Mouse (Mus musculus) brown adipose tissue, adult 24 weeks (tissue): ENCODE results near the gene Bex6. TPM values are rescaled to one million over a fixed set of nuclear protein-coding genes. Genes with fewer than 3 reads are reported as not detected.

Experiments used
- H3K27ac ChIP-seq: fragments of 200-500 bp; replicated peaks from 2 replicates; pipeline ENCODE4 v1.5.1; 2012; ENCODE audit warnings: low read depth, mild to moderate bottlenecking, low read length
- H3K4me1 ChIP-seq: fragments of 200-500 bp; 2 replicates; pipeline ENCODE4 v1.6.1; 2012; ENCODE audit warnings: low read length, mixed read lengths; ENCODE audit not compliant: control insufficient read depth, insufficient read depth, insufficient read length
- H3K4me3 ChIP-seq: fragments of 200-500 bp; 2 replicates; pipeline ENCODE4 v1.5.1; 2012; ENCODE audit warnings: low read depth, mild to moderate bottlenecking, low read length, moderate library complexity; ENCODE audit not compliant: insufficient read depth
- polyA plus RNA-seq: library from polyadenylated mRNA; stranded (reverse); fragments of >200 nt; gene quantifications from 2 replicates; pipeline ENCODE4 v1.2.4, GENCODE M21; 2012; ENCODE audit not compliant: missing spikeins, insufficient read depth, insufficient read length

Bex6 gene
- polyA plus RNA-seq, 1 experiment = not detected

- Histone ChIP-seq H3K27ac (peak overlapping the region; percentile 96), H3K4me1 (peaks cover 8% of the 10 kb centered on the region; the same call in 1 of the 2 replicates), H3K4me3 (peak overlapping the region; percentile 91)
Observed at GRCm38 (mm10) chr16:32163891-32164290, 15.7 kb upstream of the Bex6 start.

GRCm38 (mm10) chr16:32164396-32165027 lies 15.1 kb upstream of the Bex6 start:
- H3K4me3 ChIP-seq = peak overlapping the region; percentile 91
- H3K4me1 ChIP-seq = peaks cover 4% of the 10 kb centered on the region; the same call in 1 of the 2 replicates
- H3K27ac ChIP-seq = peak overlapping the region; percentile 96

- H3K4me3 ChIP-seq = peak within 1 kb of the TSS; percentile 91
- H3K27ac ChIP-seq = peak within 1 kb of the TSS; percentile 96
- no peaks in the 10 kb centered on the region; the same call in 1 of the 2 replicates for H3K4me1 ChIP-seq
Observed at GRCm38 (mm10) chr16:32165281-32165821, 14.3 kb upstream of the Bex6 start, which contains the start of gene Nrros. Gene Nrros (minus strand): TSS chr16:32165594.

- Histone ChIP-seq H3K27ac (no peak overlapping the region), H3K4me3 (no peak overlapping the region), H3K4me1 (no peaks in the 10 kb centered on the region)
Observed at GRCm38 (mm10) chr16:32167819-32168545, 11.6 kb upstream of the Bex6 start.

- H3K4me1 ChIP-seq = no peaks in the 10 kb centered on the region
- H3K4me3 ChIP-seq = no peak overlapping the region
- peak overlapping the region; percentile 75 for H3K27ac ChIP-seq
Observed at GRCm38 (mm10) chr16:32171031-32171731, 8.4 kb upstream of the Bex6 start.

GRCm38 (mm10) chr16:32173401-32173800 lies 6.2 kb upstream of the Bex6 start:
- Histone ChIP-seq H3K4me1 (peaks cover 3% of the 10 kb centered on the region; the same call in 1 of the 2 replicates), H3K27ac (no peak overlapping the region), H3K4me3 (no peak overlapping the region)

GRCm38 (mm10) chr16:32174340-32175005 lies 5.2 kb upstream of the Bex6 start:
- peaks cover 3% of the 10 kb centered on the region; the same call in 1 of the 2 replicates for H3K4me1 ChIP-seq
- no peak overlapping the region for H3K27ac ChIP-seq
- H3K4me3 ChIP-seq = no peak overlapping the region

GRCm38 (mm10) chr16:32175029-32175428 lies 4.6 kb upstream of the Bex6 start:
- H3K27ac ChIP-seq = no peak overlapping the region
- H3K4me1 ChIP-seq = peaks cover 3% of the 10 kb centered on the region; the same call in 1 of the 2 replicates
- no peak overlapping the region for H3K4me3 ChIP-seq

GRCm38 (mm10) chr16:32176896-32177686 lies 2.5 kb upstream of the Bex6 start:
- Histone ChIP-seq H3K4me3 (peak overlapping the region; percentile 43), H3K27ac (peak overlapping the region; percentile 90), H3K4me1 (peaks cover 3% of the 10 kb centered on the region; the same call in 1 of the 2 replicates)

GRCm38 (mm10) chr16:32186056-32186455 lies 6.4 kb downstream of the Bex6 start:
- Histone ChIP-seq H3K27ac (no peak overlapping the region), H3K4me3 (no peak overlapping the region), H3K4me1 (peaks cover 3% of the 10 kb centered on the region; the same call in 1 of the 2 replicates)

GRCm38 (mm10) chr16:32189109-32189508 lies 9.5 kb downstream of the Bex6 start:
- H3K4me3 ChIP-seq = no peak overlapping the region
- H3K27ac ChIP-seq = peak overlapping the region; percentile 86
- H3K4me1 ChIP-seq = peaks cover 3% of the 10 kb centered on the region; the same call in 1 of the 2 replicates

- H3K4me1 ChIP-seq = peaks cover 3% of the 10 kb centered on the region; the same call in 1 of the 2 replicates
- H3K27ac ChIP-seq = peak overlapping the region; percentile 92
- H3K4me3 ChIP-seq = peak overlapping the region; percentile 4; the same call in 1 of the 2 replicates
Observed at GRCm38 (mm10) chr16:32190011-32190441, 10.4 kb downstream of the Bex6 start.

- peak overlapping the region; percentile 100 for H3K27ac ChIP-seq
- no peaks in the 10 kb centered on the region; the same call in 1 of the 2 replicates for H3K4me1 ChIP-seq
- peak overlapping the region; percentile 68 for H3K4me3 ChIP-seq
Observed at GRCm38 (mm10) chr16:32200256-32201003, 20.8 kb downstream of the Bex6 start.
